Comparison of ENCODE assay signal across 20 mouse cellular contexts in the genomic region with DNA sequence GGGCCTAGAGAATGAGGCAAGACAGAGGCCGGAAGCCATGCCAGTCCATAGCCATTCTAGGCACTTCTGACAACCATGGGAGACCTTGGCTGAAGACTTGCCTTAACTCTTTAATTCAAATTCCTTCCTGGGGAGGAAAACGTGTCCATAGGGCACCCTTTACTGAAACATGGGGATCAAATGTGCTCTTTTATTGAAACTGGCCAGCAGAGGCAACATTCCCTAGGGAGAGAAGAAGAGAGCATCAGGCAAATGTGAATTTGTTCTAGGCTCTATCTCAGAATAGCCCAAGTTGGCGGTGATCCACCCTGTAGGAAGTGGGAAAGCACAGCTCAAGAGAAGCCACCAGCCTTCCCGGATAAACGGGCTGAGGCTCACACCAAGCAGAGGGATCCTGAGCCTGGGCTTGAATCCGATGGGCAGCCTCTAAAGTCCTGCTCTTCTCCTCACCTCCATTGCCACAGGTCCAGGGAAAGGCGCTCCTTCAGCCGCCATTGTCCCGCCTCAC. TPM values are rescaled to one million over a fixed set of nuclear protein-coding genes. Genes with fewer than 3 reads are reported as not detected.
DNase-seq lines count a peak whose midpoint lies in the region; ATAC-seq and TF ChIP-seq lines count a peak whose summit lies in the region.
"Had no signal": no experiment of that assay in that cellular context is flagged by ENCODE, and none has a peak within 500 bp of the region (broad histone marks: within the 10 kb centered on the region; RNA-seq: fewer than 3 reads in every experiment).

No protein-coding gene starts in this region.

- no peak for TF ChIP-seq CTCF in kidney, adult 2 months (conservative IDR thresholded peaks at IDR 0.05; ENCODE audit: insufficient read depth, insufficient read length, low read depth, low read length)

- 91% methylated on average over 9 of the region's 9 CpGs for WGBS in kidney, adult 2 months

- peak; percentile 71 for ATAC-seq in frontal cortex, adult (ENCODE audit: low TSS enrichment)
- ATAC-seq: forebrain, embryonic 15.5 days; liver, postnatal 0 days; lung, postnatal 0 days had no signal

- H3K27ac ChIP-seq in kidney, adult 2 months (ENCODE audit: insufficient read depth, low read depth, low read length): no peak overlapping the region
- H3K27ac ChIP-seq: forebrain, embryonic 15.5 days; hindbrain, embryonic 15.5 days; limb, embryonic 12.5 days had no signal

- H3K4me1 ChIP-seq in kidney, adult 2 months (ENCODE audit: control insufficient read depth, insufficient read depth, low read length): peaks cover 17% of the 10 kb centered on the region
- H3K4me1 ChIP-seq: forebrain, embryonic 15.5 days had no signal

- no peaks in the 10 kb centered on the region for H3K36me3 ChIP-seq in kidney, adult 2 months (ENCODE audit: control insufficient read depth, insufficient read depth, low read length)
- H3K36me3 ChIP-seq: forebrain, embryonic 15.5 days; hindbrain, embryonic 15.5 days; limb, embryonic 12.5 days had no signal

- no peak overlapping the region for H3K4me3 ChIP-seq in kidney, adult 2 months (ENCODE audit: insufficient read depth, low read depth, low read length)
- H3K4me3 ChIP-seq: forebrain, embryonic 15.5 days; hindbrain, embryonic 15.5 days; limb, embryonic 12.5 days had no signal

- TF ChIP-seq POLR2A in kidney, adult 2 months (IDR thresholded peaks at IDR 0.05; ENCODE audit: low read depth, low read length): no peak

- H3K27me3 ChIP-seq in kidney, adult 2 months (replicated peaks; ENCODE audit: control insufficient read depth, insufficient read depth, low read length): no peaks in the 10 kb centered on the region
- H3K27me3 ChIP-seq: forebrain, embryonic 15.5 days; hindbrain, embryonic 15.5 days; limb, embryonic 12.5 days had no signal

- DNase-seq in frontal cortex, postnatal 10 days (ENCODE audit: low spot score in 2 of 2): no peak
- peak; percentile 86 for DNase-seq in right cerebral cortex, adult 18-20 months
- DNase-seq in right cerebral cortex, postnatal 4 days: no peak
- DNase-seq in right cerebral cortex, postnatal 10 days (ENCODE audit: low spot score in 2 of 2): peak; percentile 72 to 75
- DNase-seq in kidney, postnatal 36 days: no peak
- no peak for DNase-seq in kidney, adult 2 months
- DNase-seq: adrenal gland, adult 8-10 months; cerebellum, adult 8-10 months; cerebellum, postnatal 36 days; gastrocnemius, postnatal 36 days; heart, postnatal 4 days; kidney, adult 9 months; liver, postnatal 0 days; thymus, adult 18-20 months; thymus, postnatal 36 days had no signal

RNA-seq across cellular contexts. Expression of a gene that starts 19.9 kb away (rescaled TPM):
- polyA plus RNA-seq in kidney, adult 2 months (2012; rRNA removed): 29.5 and 36.8 TPM in 2 replicates

Comparison
In these comparisons a context has a peak if more than half of its experiments do, and no peak if none do; other contexts are left out.
1. DNase-seq: peak in right cerebral cortex, adult 18-20 months (single experiment) and right cerebral cortex, postnatal 10 days (2 of 2); none in frontal cortex, postnatal 10 days (0 of 2), right cerebral cortex, postnatal 4 days (single experiment), kidney, postnatal 36 days (0 of 2) and kidney, adult 2 months (single experiment).